Mouse (Mus musculus): ENCODE data around the gene Slf2. TPM values are rescaled to one million over a fixed set of nuclear protein-coding genes. Genes with fewer than 3 reads are reported as not detected.

Slf2 gene
- polyA plus RNA-seq, 1 experiment from 2014 or later, result 28.1 TPM

- DNase-seq (ENCODE audit: low spot score), result peak; percentile 83
- Histone ChIP-seq H3K27me3 (ENCODE audit: insufficient read depth, poor library complexity, severe bottlenecking) (peaks cover 23% of the 10 kb centered on the region), H3K4me3 (no peak overlapping the region), H3K36me3 (peaks cover 22% of the 10 kb centered on the region), H3K27ac (no peak overlapping the region), H3K9me3 (no peaks in the 10 kb centered on the region), H3K4me1 (replicated peaks) (peaks cover 61% of the 10 kb centered on the region)
- 26% methylated on average over 4 of the region's 4 CpGs for WGBS
Observed at GRCm38 (mm10) chr19:45031780-45032179, 100.8 kb downstream of the Slf2 start.

Other genes starting within 250 kb of the Slf2 start
- gene Pax2, start 175.1 kb upstream of the Slf2 start, polyA plus RNA-seq (2016; fragmentation: Nextera tagmentation; extraction: Ambion mirVana), result 3.2 and 8.2 TPM in 2 replicates
- gene Sema4g, start 58.0 kb downstream of the Slf2 start, polyA plus RNA-seq (2016; fragmentation: Nextera tagmentation; extraction: Ambion mirVana), result 3.6 and 5.9 TPM in 2 replicates
- 23.6 and 32.6 TPM in 2 replicates for gene Twnk, start 74.5 kb downstream of the Slf2 start, polyA plus RNA-seq (2016; fragmentation: Nextera tagmentation; extraction: Ambion mirVana)
- gene Mrpl43, start 75.3 kb downstream of the Slf2 start, polyA plus RNA-seq (2016; fragmentation: Nextera tagmentation; extraction: Ambion mirVana), result 75.6 and 83.0 TPM in 2 replicates
- gene Lzts2, start 83.3 kb downstream of the Slf2 start, polyA plus RNA-seq (2016; fragmentation: Nextera tagmentation; extraction: Ambion mirVana), result 67.5 and 69.1 TPM in 2 replicates
- gene Pdzd7, start 114.6 kb downstream of the Slf2 start, polyA plus RNA-seq (2016; fragmentation: Nextera tagmentation; extraction: Ambion mirVana), result 0.26 and 0.40 TPM in 2 replicates
- gene Sfxn3, start 116.4 kb downstream of the Slf2 start, polyA plus RNA-seq (2016; fragmentation: Nextera tagmentation; extraction: Ambion mirVana), result 9.8 and 17.8 TPM in 2 replicates
- 1.3 and 8.9 TPM in 2 replicates for gene Kazald1, start 144.1 kb downstream of the Slf2 start, polyA plus RNA-seq (2016; fragmentation: Nextera tagmentation; extraction: Ambion mirVana)
- gene Tlx1, start 219.5 kb downstream of the Slf2 start, polyA plus RNA-seq (2016; fragmentation: Nextera tagmentation; extraction: Ambion mirVana), result 1.5 and 7.4 TPM in 2 replicates

Data from hindbrain, embryonic 10.5 days (tissue).